Mouse (Mus musculus) thymus, postnatal 36 days (tissue): ENCODE results near the gene Ddah2.
A peak's percentile ranks its signal among the peaks of the same experiment; 100 is the strongest.

Experiments used
- DNase-seq, 2 experiments: peaks; one replicate each; pipeline ENCODE4 v3.0.0; 2022; ENCODE audit warnings: mixed read lengths in 2 of 2

Gene Ddah2

GRCm38 (mm10) chr17:35079778-35080177 is 20.9 kb downstream of the Ddah2 start:
- no peak for DNase-seq

GRCm38 (mm10) chr17:35080248-35080647 is 21.4 kb downstream of the Ddah2 start:
- DNase-seq: no peak

GRCm38 (mm10) chr17:35080710-35081109 is 21.9 kb downstream of the Ddah2 start:
- DNase-seq: no peak

DNA sequence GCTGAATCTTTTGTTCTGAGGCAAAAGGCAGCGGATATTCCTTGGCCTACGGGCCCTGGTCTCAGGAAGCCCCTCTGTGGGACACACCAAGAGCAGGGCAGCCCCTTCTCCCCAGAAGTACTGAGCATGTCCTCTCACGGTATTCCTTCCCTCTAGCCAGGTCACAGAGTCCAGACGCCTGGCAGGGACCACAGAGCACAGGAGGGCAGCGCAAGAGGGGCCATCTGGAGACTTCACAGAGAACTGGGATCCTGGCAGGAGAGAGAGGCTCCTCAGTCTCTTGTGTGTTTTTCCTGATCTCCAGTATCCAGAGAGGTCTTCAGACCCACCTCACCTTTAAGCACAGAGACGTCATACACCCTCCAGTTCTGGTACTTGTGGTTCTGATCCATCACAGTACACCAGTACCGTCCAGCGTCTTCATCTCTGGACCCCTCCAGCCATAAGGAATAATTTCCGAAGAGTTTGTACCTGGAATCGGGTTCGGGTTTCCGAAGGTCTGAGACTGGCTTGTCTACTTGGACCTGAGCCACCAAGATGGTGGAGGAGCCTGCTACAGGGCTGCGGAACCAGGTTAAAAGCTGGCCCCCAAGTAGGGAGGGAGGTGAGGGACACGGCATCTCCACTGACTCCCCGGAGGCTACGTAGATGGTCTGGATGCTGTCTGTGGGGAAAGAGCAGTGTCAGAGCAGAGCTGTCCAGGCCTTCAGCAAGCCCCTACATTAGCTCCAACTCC is 24.2 kb downstream of the Ddah2 start:
- DNase-seq: no peak

- DNase-seq: no peak
Observed at GRCm38 (mm10) chr17:35083929-35084497, 25.2 kb downstream of the Ddah2 start.

DNA sequence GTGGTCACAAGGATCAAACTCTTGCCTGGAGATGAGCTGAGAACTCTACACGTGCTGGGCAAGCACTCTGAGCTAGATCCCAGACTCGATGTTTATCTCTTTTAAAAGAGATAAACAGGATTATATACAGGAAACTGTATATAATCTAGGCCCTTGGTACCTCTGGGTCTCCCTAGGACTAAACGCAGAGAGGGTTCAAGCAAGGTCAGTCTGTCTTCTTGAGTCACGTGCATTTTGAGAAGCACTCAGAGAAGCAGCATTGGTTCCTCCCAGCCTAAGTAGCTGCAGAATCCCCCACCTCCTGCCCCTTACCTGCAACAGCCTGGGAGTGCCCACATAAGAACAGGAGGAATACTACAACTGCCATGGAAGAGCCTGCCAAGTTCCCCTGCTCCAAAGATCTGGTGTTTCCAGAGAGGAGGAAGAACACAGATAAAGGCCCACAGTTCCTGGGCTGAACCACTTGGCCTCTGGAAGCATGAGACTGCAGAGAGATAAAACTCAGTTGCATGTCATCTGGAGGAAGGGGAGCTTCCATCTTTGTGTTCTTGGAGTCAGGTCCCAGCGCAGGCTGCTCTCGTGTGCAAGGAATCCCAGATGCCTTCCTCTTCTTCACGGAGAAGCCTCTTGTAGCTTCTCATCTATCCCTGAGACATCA is 26.5 kb downstream of the Ddah2 start, which contains the start of gene Ly6g6f:
TSS of gene Ly6g6f (minus strand) at position 403 of the 658 bp plus-strand sequence.
- no peak for DNase-seq

DNA sequence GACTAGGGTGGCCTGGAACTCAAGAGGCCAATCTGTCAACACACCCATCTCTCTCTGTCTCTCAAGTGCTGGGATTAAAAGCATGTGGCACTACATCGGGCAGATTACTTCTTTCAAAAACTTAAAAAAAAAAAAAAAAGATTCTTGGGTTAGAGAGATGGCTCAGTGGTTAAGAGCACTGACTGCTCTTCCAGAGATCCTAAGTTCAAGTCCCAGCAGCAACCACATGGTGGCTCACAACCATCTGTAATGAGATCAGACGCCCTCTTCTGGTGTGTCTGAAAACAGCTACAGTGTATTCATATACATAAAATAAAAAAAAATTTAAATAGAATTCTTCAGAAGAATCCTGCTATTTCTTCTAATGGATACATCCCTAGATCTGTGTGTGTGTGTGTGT is 29.3 kb downstream of the Ddah2 start:
- no peak for DNase-seq

- peak; percentile 93 to 96 for DNase-seq
Observed at GRCm38 (mm10) chr17:35088825-35089644, 30.2 kb downstream of the Ddah2 start, which contains the start of gene Abhd16a. Gene Abhd16a (plus strand): TSS chr17:35089263.

DNA sequence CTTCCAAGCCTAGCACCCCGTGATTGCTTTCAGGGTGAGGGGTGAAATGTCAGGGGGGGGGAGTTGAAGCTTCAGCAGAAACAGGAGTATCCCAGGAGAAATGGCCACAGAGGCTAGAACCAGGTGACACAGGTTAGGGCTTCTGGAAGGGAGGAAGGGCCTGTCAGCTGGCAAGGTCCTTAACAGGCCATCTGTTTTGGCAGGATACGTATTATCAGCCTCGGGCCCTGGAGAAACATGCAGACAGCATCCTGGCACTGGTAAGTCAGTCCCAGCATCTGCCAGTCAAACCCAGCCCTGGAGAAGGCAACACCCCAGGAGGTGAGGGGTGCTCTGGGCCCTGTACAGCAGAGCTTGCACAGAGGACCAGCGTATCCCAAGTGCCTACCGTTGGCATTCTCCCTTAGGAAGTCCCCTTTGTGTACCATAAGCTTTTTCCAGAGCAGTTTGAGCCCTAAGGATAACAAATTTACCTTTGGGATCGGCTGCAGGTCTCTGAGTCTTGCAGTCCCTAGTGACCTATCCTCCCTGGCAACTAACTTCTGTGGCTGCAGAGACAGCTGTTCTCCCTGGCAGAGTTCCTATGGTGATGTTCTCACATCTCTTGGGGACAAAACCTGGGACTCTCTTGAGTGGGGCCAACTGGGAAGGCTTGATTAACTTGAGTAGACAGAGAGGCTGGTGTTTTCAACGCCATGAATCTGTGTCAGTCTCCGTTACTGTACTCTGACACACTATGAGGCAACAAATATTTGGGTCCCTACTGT is 31.5 kb downstream of the Ddah2 start:
- DNase-seq: no peak

DNA sequence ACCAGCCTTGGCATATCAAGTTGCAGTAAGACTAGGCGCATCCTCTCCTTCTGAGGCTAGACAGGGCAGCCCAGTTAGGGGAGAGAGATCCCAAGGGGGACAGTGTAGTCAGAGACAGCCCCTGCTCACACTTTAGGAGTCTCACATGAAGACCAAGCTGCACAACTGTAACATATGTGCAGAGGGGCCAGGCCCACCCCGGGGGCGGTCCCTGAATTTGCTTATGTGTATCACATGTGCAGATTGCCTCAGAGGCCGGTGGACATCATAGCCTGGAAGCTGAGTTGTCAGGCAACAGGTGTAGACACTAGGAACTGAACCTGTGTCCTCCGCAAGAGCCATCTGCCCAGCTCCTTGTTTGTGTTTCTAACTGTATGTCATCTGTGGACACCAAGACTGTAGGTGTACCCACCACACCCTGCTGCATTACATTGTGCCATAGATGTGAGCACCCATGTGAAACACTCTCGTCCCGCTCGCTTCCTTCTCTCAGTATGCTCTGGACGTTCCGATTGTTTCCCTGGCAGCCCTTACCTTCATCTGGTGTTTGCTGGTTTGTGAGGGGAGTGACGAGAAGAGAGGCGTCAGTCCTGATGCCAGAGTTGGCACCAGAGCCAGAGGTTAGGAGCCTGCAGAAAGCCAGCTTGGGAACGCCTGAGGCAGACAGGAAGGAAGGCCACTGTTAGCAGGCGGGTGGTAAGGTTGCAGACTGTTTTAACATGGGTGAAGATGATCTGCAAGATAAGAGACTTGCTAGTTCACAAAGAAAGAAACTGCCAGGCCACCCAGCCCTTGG is 33.8 kb downstream of the Ddah2 start:
- DNase-seq: no peak

DNA sequence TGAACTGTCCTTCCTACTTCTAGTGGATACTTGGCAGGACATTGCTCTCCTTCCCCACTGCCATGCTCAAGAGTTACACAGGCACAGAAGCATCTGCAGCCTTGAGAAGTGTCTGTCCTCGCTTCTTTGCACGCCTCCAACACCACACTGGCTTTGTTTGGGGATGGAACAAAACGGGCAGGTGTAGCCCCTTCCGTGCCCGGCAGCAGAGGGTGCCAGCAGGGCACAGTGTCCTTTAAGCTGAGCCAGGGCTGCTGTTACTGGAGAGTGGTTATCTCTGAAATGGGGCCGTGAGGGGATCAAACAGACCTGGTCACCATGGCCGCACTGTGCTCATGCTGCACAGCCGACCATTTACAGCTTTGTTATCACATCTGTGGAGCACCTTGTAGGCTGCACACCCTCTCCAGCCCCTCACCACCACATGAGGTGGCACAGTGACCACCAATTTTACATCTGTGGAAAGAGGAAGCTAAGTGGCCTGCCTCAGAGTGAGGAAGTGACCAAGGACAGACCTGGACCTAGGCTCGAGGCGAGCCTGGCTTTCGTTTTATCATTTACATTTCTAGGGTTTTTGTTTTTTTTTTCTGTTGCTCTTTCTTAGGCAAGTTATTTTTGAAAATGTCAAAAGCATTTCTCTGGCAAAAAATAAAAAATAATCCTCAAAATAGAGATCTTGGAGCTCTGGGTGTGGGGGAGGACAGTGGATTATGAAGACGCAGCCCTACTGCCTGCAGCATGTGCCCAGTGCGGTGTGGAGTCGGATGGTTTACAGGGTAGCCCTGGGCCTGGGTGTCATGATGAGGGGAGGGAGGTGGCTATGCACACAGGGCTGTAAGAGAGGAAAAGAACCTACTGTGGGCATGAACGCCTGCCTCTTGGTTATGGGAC is 35.9 kb downstream of the Ddah2 start:
- no peak for DNase-seq

GRCm38 (mm10) chr17:35096597-35096996 is 37.8 kb downstream of the Ddah2 start:
- no peak for DNase-seq

GRCm38 (mm10) chr17:35097164-35097655 is 38.4 kb downstream of the Ddah2 start:
- peak in 1 of 2 experiments; percentile 23 for DNase-seq

- DNase-seq: no peak
Observed at GRCm38 (mm10) chr17:35100196-35100765, 41.4 kb downstream of the Ddah2 start.

DNA sequence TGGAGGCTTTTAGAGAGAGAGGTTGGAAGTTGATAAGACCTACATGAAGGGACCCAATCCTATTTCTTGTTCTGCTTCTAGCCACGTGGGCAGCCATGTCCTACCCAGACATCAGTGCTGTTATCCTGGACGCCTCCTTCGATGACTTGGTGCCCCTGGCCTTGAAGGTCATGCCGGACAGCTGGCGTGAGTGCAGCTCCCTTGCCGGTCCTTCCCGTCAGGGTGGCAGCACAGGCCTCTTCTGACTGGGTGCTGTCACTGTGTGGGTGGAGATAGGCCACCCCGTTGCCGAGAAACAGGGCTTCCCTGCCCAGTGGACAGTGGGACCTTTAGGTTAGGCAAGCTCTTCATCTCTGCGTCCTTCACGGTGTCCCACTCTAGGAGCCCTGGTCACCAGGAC is 42.3 kb downstream of the Ddah2 start:
- no peak for DNase-seq

GRCm38 (mm10) chr17:35102299-35102698 is 43.5 kb downstream of the Ddah2 start:
- no peak for DNase-seq

- no peak for DNase-seq
Observed at GRCm38 (mm10) chr17:35103221-35103690, 44.4 kb downstream of the Ddah2 start.

- DNase-seq: no peak
Observed at GRCm38 (mm10) chr17:35104079-35104478, 45.2 kb downstream of the Ddah2 start.

DNA sequence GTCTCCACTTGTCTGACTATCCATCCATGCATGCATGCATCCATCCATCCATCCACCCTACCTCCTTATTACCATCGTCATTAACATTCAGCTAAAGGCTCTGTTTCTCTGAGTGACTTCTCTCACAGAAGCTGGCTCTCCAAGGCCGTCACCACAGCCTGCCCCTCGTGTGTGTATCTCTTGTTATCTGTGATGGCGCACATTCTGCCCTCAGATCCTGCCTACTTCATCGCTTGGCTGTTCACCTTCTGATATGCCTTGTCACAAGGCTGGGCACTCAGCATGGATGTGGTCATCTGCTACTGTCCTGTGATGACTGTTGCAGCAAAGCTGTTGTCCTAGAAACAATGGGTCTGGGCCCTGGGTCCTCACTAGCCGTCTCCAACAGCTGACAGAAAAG is 45.9 kb downstream of the Ddah2 start:
- DNase-seq: no peak
